19 mouse cellular contexts compared by ENCODE assay signal in genomic region chr5:72282907-72283306, GRCm38 (mm10).
DNase-seq lines count a peak whose midpoint lies in the region; ATAC-seq lines count a peak whose summit lies in the region.
"Had no signal": no experiment of that assay in that cellular context is flagged by ENCODE, and none has a peak within 500 bp of the region (broad histone marks: within the 10 kb centered on the region; RNA-seq: fewer than 3 reads in every experiment).

No protein-coding gene starts in this region.

- peaks cover 11% of the 10 kb centered on the region; the same call in 1 of the 2 replicates for H3K4me1 ChIP-seq in lung, embryonic 15.5 days
- peaks cover 8% of the 10 kb centered on the region for H3K4me1 ChIP-seq in limb, embryonic 13.5 days
- H3K4me1 ChIP-seq: embryonic facial prominence, embryonic 13.5 days; forebrain, embryonic 10.5 days; limb, embryonic 15.5 days had no signal

- intact Hi-C loops in left cerebral cortex, postnatal 36 days (cut with DNase I), result no loop called here

- 0 out of 2 replicates have a peak overlapping the region, but pooled peaks have one; percentile 4 for H3K27ac ChIP-seq in lung, embryonic 15.5 days
- H3K27ac ChIP-seq in limb, embryonic 13.5 days, result 0 out of 2 replicates have a peak overlapping the region, but pooled peaks have one; percentile 6
- H3K27ac ChIP-seq: embryonic facial prominence, embryonic 13.5 days; forebrain, embryonic 10.5 days; hindbrain, embryonic 14.5 days; limb, embryonic 15.5 days had no signal

- H3K9ac ChIP-seq in lung, embryonic 15.5 days, result no peak overlapping the region
- no peak overlapping the region for H3K9ac ChIP-seq in limb, embryonic 13.5 days
- H3K9ac ChIP-seq: embryonic facial prominence, embryonic 13.5 days; hindbrain, embryonic 14.5 days; limb, embryonic 15.5 days had no signal

- peak; percentile 55 to 60 for DNase-seq in cerebellum, postnatal 14 days
- no peak for DNase-seq in cerebellum, adult 18-20 months
- no peak for DNase-seq in lung, postnatal 14 days
- DNase-seq in yolk sac, embryonic 10.5 days (ENCODE audit: low spot score), result peak; percentile 65
- no peak for DNase-seq in left cerebral cortex, postnatal 36 days (ENCODE audit: low spot score in 2 of 2)
- DNase-seq in heart, adult 18-20 months, result no peak
- DNase-seq: adrenal gland, adult 2 months; cerebellum, adult 9-10 months; heart, adult 11 months; heart, postnatal 10 days; kidney, postnatal 25 days; right cerebral cortex, adult 18-20 months had no signal

- WGBS in lung, embryonic 15.5 days, result 17% methylated on average over 2 of the region's 2 CpGs
- WGBS in limb, embryonic 13.5 days, result 4% methylated on average over 2 of the region's 2 CpGs

- peak; percentile 46; the same call in 1 of the 2 replicates for ATAC-seq in lung, embryonic 15.5 days (ENCODE audit: borderline replicate concordance, extremely low read depth, low FRiP score, low TSS enrichment)
- no peak for ATAC-seq in limb, embryonic 13.5 days (ENCODE audit: low FRiP score, low read depth)
- ATAC-seq: midbrain, embryonic 16.5 days had no signal

- no peak overlapping the region for H3K4me2 ChIP-seq in lung, embryonic 15.5 days
- H3K4me2 ChIP-seq in limb, embryonic 13.5 days (replicated peaks), result no peak overlapping the region
- H3K4me2 ChIP-seq: embryonic facial prominence, embryonic 13.5 days; hindbrain, embryonic 14.5 days; limb, embryonic 15.5 days had no signal

- H3K27me3 ChIP-seq in lung, embryonic 15.5 days, result no peaks in the 10 kb centered on the region
- no peaks in the 10 kb centered on the region for H3K27me3 ChIP-seq in limb, embryonic 13.5 days
- H3K27me3 ChIP-seq: embryonic facial prominence, embryonic 13.5 days; limb, embryonic 15.5 days had no signal

- H3K4me3 ChIP-seq in lung, embryonic 15.5 days, result no peak overlapping the region
- H3K4me3 ChIP-seq in limb, embryonic 13.5 days, result no peak overlapping the region
- H3K4me3 ChIP-seq: embryonic facial prominence, embryonic 13.5 days; forebrain, embryonic 10.5 days; limb, embryonic 15.5 days had no signal

- no peaks in the 10 kb centered on the region for H3K9me3 ChIP-seq in lung, embryonic 15.5 days
- H3K9me3 ChIP-seq in limb, embryonic 13.5 days, result no peaks in the 10 kb centered on the region
- H3K9me3 ChIP-seq: embryonic facial prominence, embryonic 13.5 days; forebrain, embryonic 10.5 days; limb, embryonic 15.5 days had no signal

- 0 out of 2 replicates have a peak, but pooled peaks cover 2% of the 10 kb centered on the region for H3K36me3 ChIP-seq in lung, embryonic 15.5 days
- H3K36me3 ChIP-seq in limb, embryonic 13.5 days, result peaks cover 21% of the 10 kb centered on the region

Comparison
In these comparisons a context has a peak if more than half of its experiments do, and no peak if none do; other contexts are left out.
1. DNase-seq: peak in cerebellum, postnatal 14 days (2 of 2) and yolk sac, embryonic 10.5 days (single experiment); none in cerebellum, adult 18-20 months (0 of 2), lung, postnatal 14 days (single experiment), left cerebral cortex, postnatal 36 days (0 of 2) and heart, adult 18-20 months (0 of 2).